Mouse (Mus musculus) megakaryocyte progenitor cell, adult 5-6 weeks (primary cell): ENCODE data around the gene Calhm5. TPM values are rescaled to one million over a fixed set of nuclear protein-coding genes. Genes with fewer than 3 reads are reported as not detected.

Experiments used
- ATAC-seq: replicated peaks from 2 replicates; pipeline ENCODE4 v1.8.0; 2016; ENCODE audit warnings: mild to moderate bottlenecking, moderate TSS enrichment, inconsistent platforms; ENCODE audit not compliant: poor library complexity
- total RNA-seq, 2 experiments: library from RNA; stranded (forward) in 1 of 2; stranded (reverse) in 1 of 2; fragments of 157-497, 149-512 nt in 1 of 2; fragments of 200-1000 nt in 1 of 2; gene quantifications; 2 replicates each; pipeline versions ENCODE4 v1.2.3 to v1.2.4; 2015 to 2017

Calhm5 gene
- total RNA-seq (2015) (not detected in 2 replicates), total RNA-seq (2017) (not detected in 2 replicates)

GRCm38 (mm10) chr10:34096418-34096883, at the start of gene Calhm5:
Calhm5 (minus strand) TSS chr10:34096519.
- peak; percentile 80 for ATAC-seq

DNA sequence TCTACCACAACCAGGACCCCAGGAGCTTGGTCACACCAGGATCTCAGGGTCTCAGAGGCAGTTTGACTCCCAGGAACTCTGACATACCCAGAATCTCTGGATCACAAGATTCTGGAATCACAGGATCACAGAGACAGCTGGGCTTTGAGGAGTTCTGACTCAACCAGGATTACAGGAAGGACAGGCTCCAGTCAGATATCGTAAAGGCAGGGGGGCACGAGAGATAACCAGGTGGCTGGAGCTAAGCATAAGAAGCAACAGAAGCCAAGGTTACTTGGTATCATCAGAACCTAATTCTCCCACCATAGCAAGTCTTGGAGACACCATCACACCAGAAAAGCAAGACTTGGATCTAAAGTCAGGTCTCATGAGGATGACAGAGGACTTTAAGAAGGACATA, 45.4 kb upstream of the Calhm5 start:
- no peak for ATAC-seq

GRCm38 (mm10) chr10:34139768-34140167, 43.4 kb upstream of the Calhm5 start:
- peak; percentile 60 for ATAC-seq

GRCm38 (mm10) chr10:34138027-34138426, 41.7 kb upstream of the Calhm5 start:
- peak; percentile 58 for ATAC-seq

DNA sequence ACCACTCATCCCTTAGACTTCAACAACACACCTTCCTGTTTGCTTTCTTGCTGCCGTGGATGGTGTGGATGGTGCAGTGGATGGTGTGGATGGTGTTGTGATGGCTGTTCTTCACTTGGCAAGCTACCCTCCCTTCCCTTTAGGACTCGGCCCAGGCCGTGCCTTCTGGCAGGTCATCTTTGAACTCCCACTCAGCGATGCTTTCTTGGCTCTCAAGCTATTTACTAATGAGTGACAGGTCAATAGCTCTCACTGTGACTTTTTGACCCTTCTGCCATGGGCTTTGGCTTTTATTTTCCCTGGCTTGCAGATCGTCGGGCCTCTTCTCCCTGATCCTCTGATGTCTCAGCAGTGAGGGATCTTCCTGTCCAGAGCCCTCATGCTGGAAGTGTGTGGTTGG, 40.1 kb upstream of the Calhm5 start:
- ATAC-seq, result no peak

- peak; percentile 79 for ATAC-seq
Observed at GRCm38 (mm10) chr10:34131356-34131755, 35.0 kb upstream of the Calhm5 start.

DNA sequence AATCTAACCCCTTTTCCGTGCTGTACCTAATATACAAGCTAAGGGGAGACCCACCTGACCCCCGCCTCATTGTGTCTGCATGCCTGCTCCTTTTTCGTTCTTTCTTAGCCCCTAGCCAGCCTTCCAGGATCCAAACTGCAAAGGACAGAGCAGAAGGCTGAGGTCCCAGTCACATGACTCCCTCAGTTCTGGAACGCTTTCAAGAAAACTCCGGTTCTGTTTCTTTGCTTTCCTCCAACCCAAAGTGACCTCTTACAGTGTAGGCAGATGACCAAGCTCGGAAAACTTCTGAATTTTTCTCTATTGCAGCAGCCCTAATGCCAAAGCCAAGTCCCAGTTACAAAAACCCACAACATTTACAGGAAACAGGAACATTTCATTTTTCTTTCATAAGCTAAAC, 32.1 kb upstream of the Calhm5 start:
- peak; percentile 10; the same call in 1 of the 2 replicates for ATAC-seq

DNA sequence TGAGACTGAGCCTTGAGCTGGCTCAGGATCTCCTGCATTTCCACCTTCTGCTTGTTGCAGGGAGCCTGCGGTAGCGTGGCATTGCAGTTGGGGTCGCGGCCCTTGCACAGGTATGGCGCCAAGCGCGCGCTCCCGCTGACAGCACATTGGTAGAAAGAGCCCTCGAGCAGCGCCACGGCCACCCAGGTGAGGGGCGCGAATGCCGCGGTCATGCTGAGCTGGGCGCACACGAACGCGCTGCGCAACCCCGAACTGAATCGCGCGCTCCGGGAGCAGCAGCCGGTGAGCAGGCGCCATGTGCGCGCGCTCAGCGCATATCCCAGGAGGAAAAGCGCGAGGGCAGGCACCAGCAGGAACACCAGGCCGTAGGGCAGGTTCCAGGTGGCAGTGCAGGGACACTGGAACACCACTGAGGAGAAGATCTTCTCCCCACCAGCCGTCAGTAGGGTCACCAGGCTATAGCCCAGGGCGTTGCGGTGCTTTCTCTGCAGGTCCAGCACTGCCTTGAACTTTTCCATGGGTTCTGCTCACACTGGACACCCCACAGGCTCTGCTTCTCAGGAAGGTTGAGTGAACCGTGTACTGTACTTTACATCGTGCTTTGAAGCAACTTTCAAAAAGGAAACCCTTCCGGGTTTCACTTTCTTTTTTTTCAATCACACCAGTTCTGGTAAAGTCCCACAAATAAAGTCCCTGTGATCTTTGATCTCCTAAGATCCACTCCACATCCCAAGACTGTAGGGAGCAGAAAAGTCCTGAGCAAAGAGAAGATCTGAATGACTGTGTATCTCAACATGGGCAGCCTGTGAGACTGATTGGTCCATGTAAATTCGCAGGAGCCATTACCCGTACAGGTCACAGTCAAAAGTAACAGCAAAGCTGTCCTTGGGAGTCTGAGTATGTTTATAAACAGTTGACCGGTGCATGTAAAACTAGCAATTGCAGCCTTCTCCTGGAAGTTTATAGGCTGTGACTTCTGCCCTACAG, 31.4 kb upstream of the Calhm5 start, which contains the start of gene Calhm6:
Calhm6 (minus strand) TSS at position 593 of the 987 bp plus-strand sequence.
- peak; percentile 52 for ATAC-seq

- ATAC-seq, result peak; percentile 20; the same call in 1 of the 2 replicates
Observed at GRCm38 (mm10) chr10:34118421-34118820, 22.1 kb upstream of the Calhm5 start.

GRCm38 (mm10) chr10:34117770-34118169, 21.5 kb upstream of the Calhm5 start:
- no peak for ATAC-seq

DNA sequence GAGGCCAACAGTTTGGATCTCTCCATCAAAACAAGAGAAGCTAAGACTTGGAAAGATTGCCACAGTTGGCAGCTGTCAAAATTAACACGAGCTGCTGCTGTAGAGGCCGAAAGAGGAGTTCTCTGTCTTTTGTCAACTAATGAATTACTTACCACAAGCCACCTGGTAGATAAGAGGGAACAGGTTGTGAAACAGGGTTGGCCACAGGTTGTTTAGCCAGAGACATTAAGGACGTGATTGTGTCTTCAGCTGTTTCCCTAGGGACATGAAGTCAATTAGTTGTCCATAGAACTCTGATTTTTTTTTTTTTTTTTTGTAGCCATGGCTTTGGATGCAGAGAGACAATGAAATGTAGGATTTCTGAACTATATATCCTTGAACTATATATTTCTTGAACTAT, 20.8 kb upstream of the Calhm5 start:
- ATAC-seq, result 0 out of 2 replicates have a peak, but pooled peaks have one; percentile 29

- ATAC-seq, result no peak
Observed at GRCm38 (mm10) chr10:34111964-34112738, 15.8 kb upstream of the Calhm5 start.

- peak; percentile 20; the same call in 1 of the 2 replicates for ATAC-seq
Observed at GRCm38 (mm10) chr10:34110863-34111465, 14.6 kb upstream of the Calhm5 start.

DNA sequence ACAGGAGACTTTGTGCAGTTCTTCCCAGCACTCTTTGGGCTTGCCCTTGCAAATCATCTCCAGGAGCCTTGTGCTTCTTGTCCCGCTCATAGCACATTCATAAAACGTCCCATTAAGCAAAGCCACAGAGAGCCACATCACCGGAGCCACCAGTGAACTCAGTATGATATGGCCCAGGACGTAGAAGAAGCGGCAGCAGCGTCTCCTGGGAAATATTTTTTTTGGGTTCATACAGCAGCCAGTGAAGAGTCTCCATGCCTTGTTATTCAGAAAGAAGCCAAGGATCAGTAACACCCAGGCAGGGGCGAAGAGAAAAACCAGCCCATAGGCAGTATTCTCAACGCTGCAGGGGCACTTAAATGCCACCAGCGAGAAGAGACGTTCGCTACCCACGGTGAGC, 355 bp downstream of the Calhm5 start:
- ATAC-seq, result no peak

GRCm38 (mm10) chr10:34095147-34095546, 1.2 kb downstream of the Calhm5 start:
- ATAC-seq, result no peak

DNA sequence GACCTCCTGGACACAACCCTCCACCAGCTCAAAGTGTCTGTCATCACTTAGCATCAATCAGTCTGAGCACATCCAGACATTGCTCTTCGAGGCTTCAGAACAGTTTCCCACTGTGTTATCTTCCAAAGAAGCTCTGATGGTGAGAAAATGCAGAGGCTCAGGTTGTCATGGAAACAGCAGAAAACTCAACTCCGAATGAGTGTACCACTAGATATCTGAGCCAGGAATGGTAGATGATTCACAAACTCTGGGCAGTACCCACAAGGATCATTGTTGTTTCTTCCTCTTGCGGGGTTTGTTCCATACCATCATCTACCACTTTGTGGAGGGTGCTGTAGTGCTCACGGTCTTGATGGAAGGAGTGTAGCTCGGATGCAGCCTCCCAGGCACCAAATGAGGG, 4.4 kb downstream of the Calhm5 start:
- ATAC-seq, result no peak

DNA sequence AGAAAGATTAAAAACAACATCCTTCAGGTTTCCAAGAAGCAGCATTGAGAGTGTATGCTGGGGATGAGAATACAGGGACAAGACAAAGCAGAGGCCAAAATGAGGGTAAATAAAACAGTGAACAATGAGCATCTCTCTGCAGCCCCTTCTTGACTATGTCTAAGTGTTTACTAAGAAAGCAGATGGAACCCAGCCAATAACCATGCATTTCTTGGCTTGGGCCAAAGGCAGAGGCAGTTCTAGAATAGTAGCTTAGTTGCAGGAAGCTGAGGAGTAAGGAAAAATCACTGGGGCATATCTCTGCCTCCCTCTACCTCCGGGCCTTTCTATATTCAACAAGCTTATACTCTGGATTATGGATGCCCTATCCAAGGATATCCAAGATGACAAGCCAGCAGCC, 5.8 kb downstream of the Calhm5 start:
- ATAC-seq, result no peak

DNA sequence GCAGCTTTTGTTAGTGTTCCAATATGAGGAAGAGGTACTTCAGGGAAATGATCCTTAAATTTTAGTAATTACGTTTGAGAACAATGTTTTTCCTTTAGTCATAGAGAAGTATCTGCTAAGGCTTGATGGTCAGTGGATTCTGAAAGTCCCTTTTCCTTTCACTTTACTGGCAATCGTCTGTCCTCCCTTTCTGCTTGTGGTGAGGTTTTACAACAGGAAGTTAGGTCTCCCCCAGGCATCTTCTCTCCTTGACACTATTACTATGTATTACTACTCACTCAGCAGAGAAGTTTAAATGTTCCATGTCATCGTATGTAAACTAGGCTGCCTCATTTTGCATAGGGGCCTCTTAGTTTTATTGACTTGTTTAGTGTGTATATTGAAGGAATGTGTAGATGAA, 6.8 kb downstream of the Calhm5 start:
- peak; percentile 68 for ATAC-seq

GRCm38 (mm10) chr10:34088515-34088914, 7.8 kb downstream of the Calhm5 start:
- no peak for ATAC-seq

GRCm38 (mm10) chr10:34086514-34086913, 9.8 kb downstream of the Calhm5 start:
- ATAC-seq, result no peak
